Mouse (Mus musculus) kidney, adult 2 months (tissue): ENCODE results near the gene Tnk1. TPM values are rescaled to one million over a fixed set of nuclear protein-coding genes. Genes with fewer than 3 reads are reported as not detected.
A peak's percentile ranks its signal among the peaks of the same experiment; 100 is the strongest.

Experiments used
- DNase-seq: peaks from one replicate; pipeline ENCODE4 v3.0.0; 2021
- H3K27ac ChIP-seq: fragments of 200-500 bp; 2 replicates; pipeline ENCODE4 v1.5.1; 2012; ENCODE audit warnings: low read depth, low read length, control low read depth, inconsistent platforms; ENCODE audit not compliant: insufficient read depth
- H3K27me3 ChIP-seq: fragments of 200-500 bp; replicated peaks from 2 replicates; pipeline ENCODE4 v1.6.1; 2012; ENCODE audit warnings: mild to moderate bottlenecking, moderate library complexity, low read length, inconsistent platforms; ENCODE audit not compliant: control insufficient read depth, insufficient read depth
- H3K36me3 ChIP-seq: fragments of 200-500 bp; 2 replicates; pipeline ENCODE4 v1.6.1; 2012; ENCODE audit warnings: mild to moderate bottlenecking, moderate library complexity, low read length, inconsistent platforms; ENCODE audit not compliant: control insufficient read depth, insufficient read depth
- H3K4me1 ChIP-seq: fragments of 200-500 bp; 2 replicates; pipeline ENCODE4 v1.6.1; 2011; ENCODE audit warnings: low read length; ENCODE audit not compliant: control insufficient read depth, insufficient read depth
- H3K4me3 ChIP-seq: fragments of 200-500 bp; 2 replicates; pipeline ENCODE4 v1.5.1; 2011; ENCODE audit warnings: mild to moderate bottlenecking, low read depth, low read length, control low read depth; ENCODE audit not compliant: insufficient read depth
- CTCF ChIP-seq: fragments of 200-500 bp; conservative IDR thresholded peaks from 2 replicates; pipeline ENCODE4 v1.5.1; 2011; ENCODE audit warnings: low read depth, mild to moderate bottlenecking, control low read depth, low read length, moderate library complexity, mixed read lengths; ENCODE audit not compliant: insufficient read depth, insufficient read length
- POLR2A ChIP-seq: fragments of 200-500 bp; IDR thresholded peaks from one replicate; pipeline ENCODE4 v1.6.1; 2011; ENCODE audit warnings: low read depth, low read length, control low read depth
- WGBS: fragments of 180-500 bp; shearing (Covaris S2); methylation state at CpG from one replicate; pipeline ENCODE4 v1.1.7; 2018; 5-methylcytosine and 5-hydroxymethylcytosine counted together
- polyA plus RNA-seq: library from polyadenylated mRNA; depleted of rRNA; stranded (reverse); fragments of >200 nt; gene quantifications from 2 replicates; pipeline ENCODE4 v1.2.3, GENCODE M21; 2012

Tnk1 gene
- polyA plus RNA-seq, 1 experiment: 7.9 TPM

GRCm38 (mm10) chr11:69849884-69850283 is 8.6 kb downstream of the Tnk1 start:
- Histone ChIP-seq H3K27ac (no peak overlapping the region), H3K4me3 (no peak overlapping the region), H3K27me3 (no peaks in the 10 kb centered on the region), H3K36me3 (no peaks in the 10 kb centered on the region), H3K4me1 (peaks cover 8% of the 10 kb centered on the region; the same call in 1 of the 2 replicates)
- WGBS: 90% methylated on average over 15 of the region's 15 CpGs
- no peak for DNase-seq
- no peak for TF ChIP-seq POLR2A
- TF ChIP-seq CTCF: no peak

- Histone ChIP-seq H3K4me3 (no peak overlapping the region), H3K36me3 (no peaks in the 10 kb centered on the region), H3K27me3 (no peaks in the 10 kb centered on the region), H3K27ac (no peak overlapping the region), H3K4me1 (peaks cover 8% of the 10 kb centered on the region; the same call in 1 of the 2 replicates)
- WGBS: 78% methylated on average over 9 of the region's 9 CpGs
- TF ChIP-seq POLR2A: no peak
- TF ChIP-seq CTCF: no peak
- DNase-seq: peak; percentile 23
These were observed 9.4 kb downstream of the Tnk1 start for GRCm38 (mm10) chr11:69849128-69849527.

GRCm38 (mm10) chr11:69848021-69848420 is 10.5 kb downstream of the Tnk1 start:
- H3K36me3 ChIP-seq: no peaks in the 10 kb centered on the region
- no peak for TF ChIP-seq CTCF
- TF ChIP-seq POLR2A: no peak
- no peaks in the 10 kb centered on the region for H3K27me3 ChIP-seq
- no peak overlapping the region for H3K4me3 ChIP-seq
- DNase-seq: no peak
- WGBS: 98% methylated on average over 6 of the region's 6 CpGs
- H3K27ac ChIP-seq: no peak overlapping the region
- peaks cover 8% of the 10 kb centered on the region; the same call in 1 of the 2 replicates for H3K4me1 ChIP-seq

GRCm38 (mm10) chr11:69846738-69847688 is 11.5 kb downstream of the Tnk1 start:
- WGBS: 12% methylated on average over 37 of the region's 37 CpGs
- H3K36me3 ChIP-seq: no peaks in the 10 kb centered on the region

GRCm38 (mm10) chr11:69846198-69846680 is 12.3 kb downstream of the Tnk1 start, which contains the start of gene Plscr3:
Gene Plscr3, plus strand, starts transcription at chr11:69846376.
- WGBS: under 1% methylated on average over 37 of the region's 38 CpGs
- TF ChIP-seq POLR2A: peak; percentile 67
- TF ChIP-seq CTCF: no peak
- Histone ChIP-seq H3K4me1 (peaks cover 8% of the 10 kb centered on the region; the same call in 1 of the 2 replicates), H3K27ac (peak within 1 kb of the TSS; percentile 92), H3K36me3 (no peaks in the 10 kb centered on the region), H3K4me3 (peak within 1 kb of the TSS; percentile 65), H3K27me3 (no peaks in the 10 kb centered on the region)
- DNase-seq: peak; percentile 97

More at GRCm38 (mm10) chr11:69846738-69847688, 11.5 kb downstream of the Tnk1 start:
- H3K4me1 ChIP-seq: peaks cover 8% of the 10 kb centered on the region; the same call in 1 of the 2 replicates
- peak overlapping the region; percentile 37 for H3K27ac ChIP-seq
- DNase-seq: peak; percentile 32
- H3K4me3 ChIP-seq: peak overlapping the region; percentile 65
- no peaks in the 10 kb centered on the region for H3K27me3 ChIP-seq
- no peak for TF ChIP-seq CTCF
- TF ChIP-seq POLR2A: no peak

GRCm38 (mm10) chr11:69838714-69839104 is 19.8 kb downstream of the Tnk1 start:
- Histone ChIP-seq H3K4me1 (peaks cover 6% of the 10 kb centered on the region), H3K36me3 (no peaks in the 10 kb centered on the region), H3K27ac (peak overlapping the region; percentile 90), H3K4me3 (peak overlapping the region; percentile 91), H3K27me3 (no peaks in the 10 kb centered on the region)
- TF ChIP-seq CTCF (no peak), POLR2A (no peak)
- WGBS: under 1% methylated on average over 7 of the region's 7 CpGs
- no peak for DNase-seq

- peaks cover 6% of the 10 kb centered on the region for H3K4me1 ChIP-seq
- TF ChIP-seq CTCF: no peak
- peak; percentile 66 for TF ChIP-seq POLR2A
- peak within 1 kb of the TSS; percentile 91 for H3K4me3 ChIP-seq
- DNase-seq: peak; percentile 99
- no peaks in the 10 kb centered on the region for H3K27me3 ChIP-seq
- H3K36me3 ChIP-seq: no peaks in the 10 kb centered on the region
- H3K27ac ChIP-seq: peak within 1 kb of the TSS; percentile 90
- under 1% methylated on average over 34 of the region's 34 CpGs for WGBS
These were observed 20.4 kb downstream of the Tnk1 start, which contains the start of gene Tmem256 for GRCm38 (mm10) chr11:69837952-69838713. Gene Tmem256, plus strand, starts transcription at chr11:69838514.
